Mouse (Mus musculus) kidney, adult 2 months (tissue): ENCODE data around the gene Bptf.

Experiments
- CTCF ChIP-seq: fragments of 200-500 bp; conservative IDR thresholded peaks from 2 replicates; pipeline ENCODE4 v1.5.1; 2011; ENCODE audit warnings: low read depth, mild to moderate bottlenecking, control low read depth, low read length, moderate library complexity, mixed read lengths; ENCODE audit not compliant: insufficient read depth, insufficient read length
- POLR2A ChIP-seq: fragments of 200-500 bp; IDR thresholded peaks from one replicate; pipeline ENCODE4 v1.6.1; 2011; ENCODE audit warnings: low read depth, low read length, control low read depth

DNA sequence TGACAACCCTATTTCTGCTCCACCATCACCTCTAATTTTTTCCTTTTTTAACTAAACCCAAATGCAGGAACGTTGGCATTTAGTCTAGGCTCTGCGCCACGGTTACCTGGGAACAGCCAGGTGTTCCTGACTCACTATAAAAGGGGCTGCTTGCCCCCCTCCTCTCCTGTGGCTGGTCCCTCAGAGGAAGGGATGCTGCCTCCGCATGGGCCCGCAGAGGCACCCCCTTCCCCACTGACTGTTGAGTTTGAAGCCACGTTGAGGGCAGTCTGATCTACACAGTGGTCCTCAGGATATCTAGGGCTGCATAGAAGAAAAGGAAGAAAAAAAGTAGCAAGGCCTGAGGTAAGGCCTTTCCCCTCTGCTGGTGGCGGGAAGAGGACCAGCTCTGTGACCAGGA, 120.8 kb downstream of the Bptf start:
- TF ChIP-seq CTCF: no peak
- TF ChIP-seq POLR2A: no peak
